Mouse (Mus musculus) layer of hippocampus, postnatal 36 days (tissue): ENCODE data around the gene Kalrn. TPM values are rescaled to one million over a fixed set of nuclear protein-coding genes. Genes with fewer than 3 reads are reported as not detected.

Source experiments
- DNase-seq, 2 experiments: peaks; one replicate each; pipeline ENCODE4 v3.0.0; 2022
- total RNA-seq, 2 experiments: library from RNA; stranded (reverse); gene quantifications; 2 replicates each; pipeline ENCODE4 v1.2.3; 2021

The Kalrn gene
- total RNA-seq, 2 experiments from 2014 or later = 472 to 547 TPM

- peak; percentile 76 for DNase-seq
Measured at GRCm38 (mm10) chr16:34172572-34173181, 400.7 kb downstream of the Kalrn start.

GRCm38 (mm10) chr16:34167042-34167441 is 406.3 kb downstream of the Kalrn start:
- no peak for DNase-seq

GRCm38 (mm10) chr16:34163086-34163485 is 410.2 kb downstream of the Kalrn start:
- peak in 1 of 2 experiments; percentile 40 for DNase-seq

- DNase-seq = no peak
Measured at GRCm38 (mm10) chr16:34159576-34159975, 413.8 kb downstream of the Kalrn start.

DNA sequence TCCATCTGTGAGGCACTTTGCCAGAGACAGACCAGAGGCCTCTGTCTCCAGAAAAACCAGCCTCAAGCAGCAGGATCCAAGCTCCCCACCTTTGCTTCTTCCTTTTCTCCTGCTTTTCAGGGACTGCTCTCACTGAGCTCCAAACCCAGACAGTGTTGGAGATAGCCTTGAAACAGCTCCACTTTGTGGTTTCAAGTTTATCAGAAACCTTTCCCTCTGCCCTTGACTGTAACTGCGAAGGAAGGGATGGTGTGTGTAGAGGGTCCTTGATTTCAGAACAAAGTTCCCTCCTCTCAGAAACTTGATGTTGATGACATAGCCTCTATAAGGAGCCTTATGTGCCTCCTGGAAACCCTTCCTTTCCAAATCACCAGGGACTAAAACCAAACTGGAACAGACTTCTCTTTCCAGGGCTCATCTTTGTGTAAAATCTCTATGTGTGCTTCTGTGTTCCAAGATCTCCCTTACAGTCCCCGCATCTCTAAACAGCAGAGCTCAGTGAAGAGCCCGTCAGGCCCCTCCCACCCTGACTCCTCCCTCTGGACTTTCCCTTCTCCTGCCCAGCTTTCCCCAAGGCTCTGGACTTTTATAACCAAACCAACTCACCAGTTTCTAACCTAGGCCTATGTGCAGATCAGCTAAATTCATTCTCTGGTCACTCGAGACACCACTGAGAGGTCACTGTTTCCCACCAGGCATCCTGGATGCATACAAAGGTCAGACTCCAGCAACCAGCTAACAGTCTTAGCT is 415.8 kb downstream of the Kalrn start:
- no peak for DNase-seq

DNA sequence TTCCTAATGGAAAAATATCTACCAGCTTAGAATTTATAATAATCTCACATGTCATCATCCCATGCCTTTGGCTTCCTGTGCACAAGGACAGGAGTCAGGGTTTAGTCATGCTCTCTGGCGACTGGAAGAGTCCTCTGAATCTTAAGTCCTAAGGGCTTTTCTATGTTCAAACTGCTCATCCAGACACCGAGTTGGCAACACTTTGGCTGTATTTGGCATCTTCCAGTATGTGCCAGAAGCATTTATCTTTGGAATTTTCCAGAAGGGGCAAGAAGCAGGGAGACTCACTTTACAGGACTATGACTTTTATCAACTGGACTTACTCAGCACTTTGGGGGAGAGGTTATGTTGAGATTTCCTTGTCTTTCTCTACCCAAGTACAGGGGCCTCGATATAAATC is 417.6 kb downstream of the Kalrn start:
- no peak for DNase-seq

GRCm38 (mm10) chr16:34154903-34155302 is 418.4 kb downstream of the Kalrn start:
- DNase-seq = no peak

GRCm38 (mm10) chr16:34151528-34152071 is 421.7 kb downstream of the Kalrn start:
- no peak for DNase-seq

- DNase-seq = no peak
Measured at GRCm38 (mm10) chr16:34141670-34142069, 431.7 kb downstream of the Kalrn start.

GRCm38 (mm10) chr16:34135074-34135473 is 438.3 kb downstream of the Kalrn start:
- DNase-seq = no peak

DNA sequence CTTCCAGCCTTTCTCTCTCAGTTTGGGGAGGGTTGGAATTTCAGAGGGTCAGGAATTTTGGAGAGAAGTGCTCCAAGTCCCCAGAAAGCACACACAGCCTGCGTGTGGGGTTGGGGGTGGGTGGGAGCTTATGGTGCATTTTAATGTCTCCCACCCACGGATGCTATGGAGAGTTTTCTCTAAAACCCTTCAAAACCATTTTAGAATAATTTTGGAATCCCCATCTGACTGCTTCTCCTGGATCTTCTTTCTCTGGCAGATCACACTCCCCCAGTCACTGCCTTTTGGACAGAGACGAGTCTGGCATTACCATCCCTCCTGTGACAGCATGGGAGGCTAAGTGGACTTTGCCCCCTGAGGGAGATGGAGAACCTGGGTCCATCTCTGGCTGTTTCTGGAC is 438.7 kb downstream of the Kalrn start:
- DNase-seq = no peak

GRCm38 (mm10) chr16:34125595-34125994 is 447.7 kb downstream of the Kalrn start:
- peak; percentile 68 to 72 for DNase-seq

GRCm38 (mm10) chr16:34122486-34122885 is 450.8 kb downstream of the Kalrn start:
- DNase-seq = no peak

DNA sequence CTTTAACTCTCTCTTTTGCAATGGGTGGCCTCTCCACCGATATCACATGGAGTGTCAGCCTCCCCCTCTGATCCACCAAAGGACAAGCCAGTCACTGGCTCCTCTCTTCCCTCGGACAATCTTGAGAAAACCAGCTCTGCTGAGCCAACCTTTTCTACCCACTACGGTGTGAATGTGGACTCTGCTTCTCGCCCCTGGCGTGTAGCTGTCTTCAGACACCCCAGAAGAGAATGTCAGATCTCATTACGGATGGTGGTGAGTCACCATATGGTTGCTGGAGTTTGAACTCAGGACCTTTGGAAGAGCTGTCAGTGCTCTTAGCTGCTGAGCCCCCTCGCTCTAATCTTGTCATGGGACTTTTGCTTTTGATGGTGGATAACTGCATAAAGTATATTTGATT is 452.0 kb downstream of the Kalrn start:
- DNase-seq = no peak

- peak; percentile 43 to 45 for DNase-seq
Measured at GRCm38 (mm10) chr16:34120801-34121201, 452.5 kb downstream of the Kalrn start.

DNA sequence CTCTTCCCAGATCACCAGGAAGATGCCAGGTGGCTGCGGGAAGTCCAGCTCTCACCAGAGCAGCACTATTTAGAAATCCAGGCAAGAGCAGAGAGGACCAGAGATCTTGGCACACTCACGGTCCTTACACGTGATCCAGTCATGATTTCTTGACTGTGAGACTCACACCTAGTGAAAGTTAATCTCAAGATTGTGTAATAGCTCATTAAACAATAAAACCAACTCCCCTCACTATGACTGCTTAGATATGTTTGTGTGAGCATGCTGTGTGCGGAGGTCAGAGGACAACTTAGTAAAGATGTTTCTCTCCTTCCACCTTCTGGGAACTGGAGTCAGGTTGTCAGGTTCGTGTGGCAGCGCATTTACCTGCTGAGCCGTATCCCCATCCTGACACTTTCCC is 453.5 kb downstream of the Kalrn start:
- no peak for DNase-seq

GRCm38 (mm10) chr16:34119370-34119769 is 454.0 kb downstream of the Kalrn start:
- no peak for DNase-seq

- DNase-seq = peak; percentile 57 to 62
Measured at GRCm38 (mm10) chr16:34114665-34115064, 458.7 kb downstream of the Kalrn start.

- DNase-seq = no peak
Measured at GRCm38 (mm10) chr16:34113150-34113549, 460.2 kb downstream of the Kalrn start.

GRCm38 (mm10) chr16:34112490-34112889 is 460.8 kb downstream of the Kalrn start:
- DNase-seq = no peak

DNA sequence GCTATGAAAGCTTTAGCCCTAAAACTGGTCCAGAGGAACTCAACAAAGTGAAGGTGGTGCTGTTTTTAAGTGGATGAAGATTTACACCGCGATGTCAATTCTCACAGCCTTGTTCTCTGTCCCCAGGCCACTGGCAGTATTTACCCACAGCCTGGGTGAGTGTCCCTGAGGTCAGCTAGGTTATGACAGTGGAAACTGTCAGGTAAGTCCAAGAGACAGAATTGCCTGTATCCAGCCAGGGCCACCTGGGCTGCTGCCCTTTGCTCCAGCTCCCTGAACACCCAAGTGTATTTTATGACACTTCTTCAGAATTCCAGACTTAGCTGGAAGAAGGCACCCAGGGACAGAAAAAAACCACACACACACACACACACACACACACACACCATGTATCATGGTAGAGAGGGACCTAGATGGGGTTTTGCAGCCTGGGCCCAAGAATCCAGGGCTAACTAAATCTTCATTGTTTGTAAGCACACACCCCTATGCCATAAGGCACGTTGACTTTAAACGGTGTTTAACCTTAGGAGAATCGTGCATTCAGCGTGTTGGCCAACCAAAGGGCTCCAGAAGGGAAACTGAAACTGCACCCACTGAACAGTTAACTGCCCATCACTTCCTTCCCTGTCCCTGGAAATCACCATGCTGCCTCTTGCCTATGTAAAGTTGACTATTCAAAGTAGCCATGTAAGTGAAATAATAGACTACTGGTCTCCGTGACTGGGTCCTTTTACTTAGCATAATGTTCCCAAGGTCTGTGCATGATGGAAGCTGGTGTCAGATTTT is 462.3 kb downstream of the Kalrn start:
- no peak for DNase-seq

DNA sequence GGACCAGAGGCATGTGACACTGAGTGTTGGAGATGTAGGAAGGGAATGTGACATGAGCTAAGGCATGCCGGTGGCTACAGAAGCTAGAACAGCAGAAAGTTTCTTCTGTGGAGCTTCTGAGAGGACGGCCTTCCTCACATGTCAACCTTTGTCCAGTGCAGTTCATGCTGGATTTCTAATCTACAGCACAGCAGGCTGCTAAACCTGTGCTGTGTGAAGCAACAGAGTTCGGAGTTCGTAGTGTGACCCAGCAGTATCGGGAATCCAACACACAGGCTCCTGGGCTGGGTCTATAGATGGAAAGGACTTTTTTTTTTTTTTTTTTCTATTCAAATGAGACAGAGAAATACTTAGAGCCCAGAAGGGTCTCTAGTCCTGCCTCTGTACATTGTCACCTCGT is 468.9 kb downstream of the Kalrn start:
- DNase-seq = no peak

- no peak for DNase-seq
Measured at GRCm38 (mm10) chr16:34102742-34103141, 470.6 kb downstream of the Kalrn start.
